Mouse (Mus musculus) stomach, postnatal 0 days (tissue): Measurements from ENCODE around the gene Sergef.

Source experiments
- CTCF ChIP-seq: IDR thresholded peaks from 2 replicates; pipeline ENCODE4 v1.5.1; 2016; ENCODE audit warnings: antibody characterized with exemption, low read depth, mild to moderate bottlenecking, moderate library complexity
- EP300 ChIP-seq: optimal IDR thresholded peaks from 2 replicates; pipeline ENCODE3; 2016; ENCODE audit warnings: antibody characterized with exemption

GRCm38 (mm10) chr7:46423951-46424350 lies 215.7 kb downstream of the Sergef start:
- TF ChIP-seq CTCF = no peak
- no peak for TF ChIP-seq EP300
